Comparison of ENCODE assay signal across 8 mouse cellular contexts in genomic region chr7:99140511-99140910, GRCm38 (mm10). TPM values are rescaled to one million over a fixed set of nuclear protein-coding genes. Genes with fewer than 3 reads are reported as not detected.
DNase-seq lines count a peak whose midpoint lies in the region; ATAC-seq and TF ChIP-seq lines count a peak whose summit lies in the region.

No protein-coding gene starts in this region.

- no peak for ATAC-seq in kidney, postnatal 0 days (replicated peaks; ENCODE audit: low FRiP score, low read depth)
- ATAC-seq in forebrain, embryonic 11.5 days (replicated peaks; ENCODE audit: low FRiP score) = 0 out of 2 replicates have a peak, but pooled peaks have one; percentile 8
- peak; percentile 3; the same call in 1 of the 2 replicates for ATAC-seq in liver, embryonic 13.5 days (ENCODE audit: low read depth)
- no peak for ATAC-seq in megakaryocyte-erythroid progenitor cell, adult 5-6 weeks (replicated peaks; ENCODE audit: low FRiP score, low TSS enrichment, poor library complexity, severe bottlenecking)

- peak overlapping the region; percentile 100 for H3K4me3 ChIP-seq in kidney, postnatal 0 days (replicated peaks; ENCODE audit: low read depth, low read length)
- peak overlapping the region; percentile 93 for H3K4me3 ChIP-seq in forebrain, embryonic 11.5 days (ENCODE audit: low read depth, low read length)
- H3K4me3 ChIP-seq in liver, embryonic 13.5 days (replicated peaks) = peak overlapping the region; percentile 99

- WGBS in kidney, postnatal 0 days = 0% methylated on average over 23 of the region's 39 CpGs
- 0% methylated on average over 30 of the region's 39 CpGs for WGBS in forebrain, embryonic 11.5 days
- WGBS in liver, embryonic 13.5 days (ENCODE audit: insufficient replicate concordance) = under 1% methylated on average over 39 of the region's 39 CpGs

- no peaks in the 10 kb centered on the region for H3K9me3 ChIP-seq in kidney, postnatal 0 days (replicated peaks; ENCODE audit: low read length)
- H3K9me3 ChIP-seq in forebrain, embryonic 11.5 days (ENCODE audit: control insufficient read depth, low read length) = peaks cover 1% of the 10 kb centered on the region; the same call in 1 of the 2 replicates
- no peaks in the 10 kb centered on the region for H3K9me3 ChIP-seq in liver, embryonic 13.5 days (replicated peaks)

- no peaks in the 10 kb centered on the region for H3K27me3 ChIP-seq in kidney, postnatal 0 days (ENCODE audit: insufficient read depth, low read length)
- H3K27me3 ChIP-seq in forebrain, embryonic 11.5 days (ENCODE audit: control insufficient read depth, insufficient read depth, low read length) = no peaks in the 10 kb centered on the region
- H3K27me3 ChIP-seq in liver, embryonic 13.5 days = 0 out of 2 replicates have a peak, but pooled peaks cover 3% of the 10 kb centered on the region

- H3K4me1 ChIP-seq in kidney, postnatal 0 days (replicated peaks; ENCODE audit: insufficient read depth, low read length) = peaks cover 5% of the 10 kb centered on the region; the same call in 1 of the 2 replicates
- no peaks in the 10 kb centered on the region for H3K4me1 ChIP-seq in forebrain, embryonic 11.5 days (replicated peaks; ENCODE audit: control insufficient read depth, insufficient read depth, low read length)
- H3K4me1 ChIP-seq in liver, embryonic 13.5 days (replicated peaks) = peaks cover 36% of the 10 kb centered on the region

- peak; percentile 45 for DNase-seq in kidney, postnatal 0 days (ENCODE audit: low spot score)
- no peak for DNase-seq in kidney, postnatal 10 days
- DNase-seq in NIH3T3 (ENCODE audit: low read depth) = peak; percentile 25
- DNase-seq in forebrain, embryonic 11.5 days (ENCODE audit: low spot score) = no peak
- DNase-seq in liver, embryonic 13.5 days = no peak
- no peak for DNase-seq in right cerebral cortex, postnatal 25 days
- no peak for DNase-seq in adrenal gland, adult 2 months

- H3K4me2 ChIP-seq in kidney, postnatal 0 days (ENCODE audit: low read length) = peak overlapping the region; percentile 81
- H3K4me2 ChIP-seq in forebrain, embryonic 11.5 days (ENCODE audit: low read depth, low read length, severe bottlenecking) = peak overlapping the region; percentile 74
- peak overlapping the region; percentile 94 for H3K4me2 ChIP-seq in liver, embryonic 13.5 days

- peak overlapping the region; percentile 94 for H3K9ac ChIP-seq in kidney, postnatal 0 days (ENCODE audit: low read depth, low read length)
- peak overlapping the region; percentile 83 for H3K9ac ChIP-seq in forebrain, embryonic 11.5 days (ENCODE audit: low read length)
- H3K9ac ChIP-seq in liver, embryonic 13.5 days = peak overlapping the region; percentile 94

- no peak for TF ChIP-seq CTCF in kidney, postnatal 0 days (IDR thresholded peaks at IDR 0.05; ENCODE audit: low read depth)

- H3K36me3 ChIP-seq in kidney, postnatal 0 days (ENCODE audit: insufficient read depth, low read length) = no peaks in the 10 kb centered on the region
- no peaks in the 10 kb centered on the region for H3K36me3 ChIP-seq in forebrain, embryonic 11.5 days (ENCODE audit: control insufficient read depth, insufficient read depth, low read length)
- peaks cover 8% of the 10 kb centered on the region; the same call in 1 of the 2 replicates for H3K36me3 ChIP-seq in liver, embryonic 13.5 days

- H3K27ac ChIP-seq in kidney, postnatal 0 days = peak overlapping the region; percentile 91
- peak overlapping the region; percentile 74 for H3K27ac ChIP-seq in forebrain, embryonic 11.5 days (ENCODE audit: low read depth, low read length)
- H3K27ac ChIP-seq in liver, embryonic 13.5 days = peak overlapping the region; percentile 82

RNA-seq across cellular contexts. Expression of gene Uvrag, which starts 0.4 kb away (rescaled TPM):
- 19.0 and 21.6 TPM in 2 replicates for polyA plus RNA-seq in kidney, postnatal 0 days (2015; fragmentation: Nextera tagmentation; extraction: Ambion mirVana)
- 12.2 and 12.8 TPM in 2 replicates for polyA plus RNA-seq in forebrain, embryonic 11.5 days (2014; fragmentation: Nextera tagmentation; extraction: Ambion mirVana)
- polyA plus RNA-seq in liver, embryonic 13.5 days (2015; fragmentation: Nextera tagmentation; extraction: Ambion mirVana) = 8.9 and 9.0 TPM in 2 replicates
- 15.0 and 18.2 TPM in 2 replicates for total RNA-seq in megakaryocyte-erythroid progenitor cell, adult 5-6 weeks (2014; fragmentation: Nextera tagmentation)
- total RNA-seq in megakaryocyte-erythroid progenitor cell, adult 5-6 weeks (2017) = 14.4 and 16.2 TPM in 2 replicates
- total RNA-seq in adrenal gland, adult 2 months (2021) = 10 to 100 TPM; 18.5 to 30.0 TPM
- 50.4 and 60.6 TPM in 2 replicates for polyA plus RNA-seq in adrenal gland, adult 2 months (2012; rRNA removed)

RNA-seq across cellular contexts. Expression of gene Dgat2, which starts 42.0 kb away (rescaled TPM):
- 53.1 and 57.3 TPM in 2 replicates for polyA plus RNA-seq in kidney, postnatal 0 days (2015; fragmentation: Nextera tagmentation; extraction: Ambion mirVana)
- polyA plus RNA-seq in forebrain, embryonic 11.5 days (2014; fragmentation: Nextera tagmentation; extraction: Ambion mirVana) = 9.2 and 9.5 TPM in 2 replicates
- 71.1 and 73.4 TPM in 2 replicates for polyA plus RNA-seq in liver, embryonic 13.5 days (2015; fragmentation: Nextera tagmentation; extraction: Ambion mirVana)
- not detected in 2 replicates for total RNA-seq in megakaryocyte-erythroid progenitor cell, adult 5-6 weeks (2014; fragmentation: Nextera tagmentation)
- total RNA-seq in megakaryocyte-erythroid progenitor cell, adult 5-6 weeks (2017) = 0.57 TPM in 1 of 2 replicates, not detected in the other
- 100 to 1,000 TPM; 498 to 599 TPM for total RNA-seq in adrenal gland, adult 2 months (2021)
- polyA plus RNA-seq in adrenal gland, adult 2 months (2012; rRNA removed) = 613 and 819 TPM in 2 replicates

Comparison
In these comparisons a context has a peak if more than half of its experiments do, and no peak if none do; other contexts are left out.
1. DNase-seq: peak in kidney, postnatal 0 days (single experiment) and NIH3T3 (single experiment); none in kidney, postnatal 10 days (single experiment), forebrain, embryonic 11.5 days (single experiment), liver, embryonic 13.5 days (single experiment), right cerebral cortex, postnatal 25 days (single experiment) and adrenal gland, adult 2 months (single experiment).
2. ATAC-seq: peak in forebrain, embryonic 11.5 days (single experiment) and liver, embryonic 13.5 days (single experiment); none in kidney, postnatal 0 days (single experiment) and megakaryocyte-erythroid progenitor cell, adult 5-6 weeks (single experiment).
3. Peak in every context shown above with its lines, with median percentiles within 50 percentile points of each other: H3K27ac ChIP-seq, H3K4me2 ChIP-seq, H3K4me3 ChIP-seq and H3K9ac ChIP-seq.